Mouse (Mus musculus) CH12.LX (cell line): Measurements from ENCODE around the gene Nop2. TPM values are rescaled to one million over a fixed set of nuclear protein-coding genes. Genes with fewer than 3 reads are reported as not detected.

ENCODE experiments used
- DNase-seq: peaks from one replicate; pipeline ENCODE4 v3.0.0-alpha.2; 2013; ENCODE audit errors: extremely low read depth
- H3K27ac ChIP-seq: 2 replicates; pipeline ENCODE4 v1.5.1; 2012; ENCODE audit warnings: low read depth, mild to moderate bottlenecking, control low read depth, moderate library complexity; ENCODE audit not compliant: insufficient read depth
- H3K27me3 ChIP-seq: replicated peaks from 2 replicates; pipeline ENCODE3; 2012; ENCODE audit warnings: inconsistent platforms
- H3K36me3 ChIP-seq, 2 experiments: replicated peaks in 1 of 2; 2 replicates each; pipeline versions ENCODE3 to v1.6.1; 2012; ENCODE audit warnings: inconsistent platforms in 1 of 2, low read length in 1 of 2, mild to moderate bottlenecking in 1 of 2, mixed read lengths in 1 of 2, moderate library complexity in 1 of 2; ENCODE audit not compliant: control insufficient read depth in 1 of 2, insufficient read depth in 1 of 2
- H3K4me1 ChIP-seq, 2 experiments: 2 replicates each; pipeline ENCODE4 v1.6.1; 2012; ENCODE audit warnings: inconsistent platforms in 1 of 2, moderate library complexity in 1 of 2; ENCODE audit not compliant: insufficient read depth in 2 of 2, control insufficient read depth in 1 of 2
- H3K4me2 ChIP-seq: 2 replicates; pipeline ENCODE4 v1.6.1; 2012; ENCODE audit warnings: low read depth, mild to moderate bottlenecking, control low read depth; ENCODE audit not compliant: poor library complexity, insufficient read depth, severe bottlenecking
- H3K4me3 ChIP-seq, 3 experiments: fragments of 150-350 bp in 1 of 3; sonication (generic) in 1 of 3; replicated peaks in 1 of 3; 2 replicates each; pipeline versions ENCODE3 to v1.5.1; 2011 to 2012; ENCODE audit warnings: low read depth in 2 of 3, low read length in 2 of 3, mild to moderate bottlenecking in 2 of 3, moderate library complexity in 2 of 3, control low read depth in 1 of 3, improper control_type of control experiment in 1 of 3, inconsistent platforms in 1 of 3, mixed read lengths in 1 of 3; ENCODE audit not compliant: poor library complexity in 1 of 3
- H3K79me2 ChIP-seq: replicated peaks from 2 replicates; pipeline ENCODE4 v1.6.1; 2012; ENCODE audit warnings: mild to moderate bottlenecking, moderate library complexity; ENCODE audit not compliant: control insufficient read depth, poor library complexity, insufficient read depth, severe bottlenecking; ENCODE audit errors: extremely low read depth
- H3K9ac ChIP-seq: 2 replicates; pipeline ENCODE4 v1.6.1; 2012; ENCODE audit warnings: low read depth, mild to moderate bottlenecking, control low read depth, moderate library complexity; ENCODE audit not compliant: insufficient read depth
- H3K9me3 ChIP-seq: replicated peaks from 2 replicates; pipeline ENCODE3; 2012; ENCODE audit warnings: low read length, inconsistent platforms, mixed read lengths
- CHD1 ChIP-seq: IDR thresholded peaks from 2 replicates; pipeline ENCODE4 v1.6.1; 2012; ENCODE audit warnings: low read depth, low read length, improper control_type of control experiment, inconsistent platforms
- CHD2 ChIP-seq: IDR thresholded peaks from 2 replicates; pipeline ENCODE4 v1.6.1; 2011; ENCODE audit warnings: low read length, improper control_type of control experiment
- CTCF ChIP-seq, 2 experiments: IDR thresholded peaks in 1 of 2; conservative IDR thresholded peaks in 1 of 2; 2 replicates each; pipeline ENCODE4 v1.5.1; 2011 to 2012; ENCODE audit warnings: low read depth in 2 of 2, low read length in 2 of 2, improper control_type of control experiment in 1 of 2, inconsistent platforms in 1 of 2, mild to moderate bottlenecking in 1 of 2, moderate library complexity in 1 of 2
- E2F4 ChIP-seq: IDR thresholded peaks from 2 replicates; pipeline ENCODE4 v1.6.1; 2011; ENCODE audit warnings: low read depth, low read length, improper control_type of control experiment; ENCODE audit not compliant: insufficient replicate concordance
- ELF1 ChIP-seq: IDR thresholded peaks from 2 replicates; pipeline ENCODE4 v1.6.1; 2014; ENCODE audit warnings: low read depth, mild to moderate bottlenecking, inconsistent platforms, low read length, improper control_type of control experiment
- EP300 ChIP-seq: IDR thresholded peaks from 2 replicates; pipeline ENCODE4 v1.6.1; 2011; ENCODE audit warnings: low read length, improper control_type of control experiment
- ETS1 ChIP-seq: conservative IDR thresholded peaks from 2 replicates; pipeline ENCODE4 v1.6.1; 2012; ENCODE audit warnings: low read depth, mild to moderate bottlenecking, inconsistent platforms, low read length, improper control_type of control experiment, moderate library complexity
- HCFC1 ChIP-seq: IDR thresholded peaks from 2 replicates; pipeline ENCODE4 v1.6.1; 2012; ENCODE audit warnings: low read depth, mild to moderate bottlenecking, inconsistent platforms, low read length, improper control_type of control experiment
- IRF4 ChIP-seq: IDR thresholded peaks from 2 replicates; pipeline ENCODE4 v1.6.1; 2014; ENCODE audit warnings: low read depth, mild to moderate bottlenecking, inconsistent platforms, low read length, improper control_type of control experiment
- JUN ChIP-seq: IDR thresholded peaks from 2 replicates; pipeline ENCODE4 v1.6.1; 2011; ENCODE audit warnings: low read depth, mild to moderate bottlenecking, low read length, improper control_type of control experiment, moderate library complexity; ENCODE audit not compliant: insufficient read depth
- KAT2A ChIP-seq: IDR thresholded peaks from 2 replicates; pipeline ENCODE4 v1.6.1; 2012; ENCODE audit warnings: low read length, improper control_type of control experiment, inconsistent platforms; ENCODE audit not compliant: insufficient replicate concordance
- MAFK ChIP-seq: IDR thresholded peaks from 2 replicates; pipeline ENCODE4 v1.6.1; 2011; ENCODE audit warnings: low read length, improper control_type of control experiment; ENCODE audit not compliant: insufficient replicate concordance
- MAX ChIP-seq: IDR thresholded peaks from 2 replicates; pipeline ENCODE4 v1.6.1; 2011; ENCODE audit warnings: low read length, improper control_type of control experiment
- MAZ ChIP-seq: IDR thresholded peaks from 2 replicates; pipeline ENCODE4 v1.6.1; 2012; ENCODE audit warnings: low read depth, mild to moderate bottlenecking, inconsistent platforms, low read length, improper control_type of control experiment, moderate library complexity
- MEF2A ChIP-seq: IDR thresholded peaks from 2 replicates; pipeline ENCODE4 v1.6.1; 2014; ENCODE audit warnings: low read depth, mild to moderate bottlenecking, inconsistent platforms, low read length, improper control_type of control experiment, borderline replicate concordance
- MYC ChIP-seq: IDR thresholded peaks from 2 replicates; pipeline ENCODE4 v1.6.1; 2011; ENCODE audit warnings: low read depth, mild to moderate bottlenecking, improper control_type of control experiment, low read length
- NRF1 ChIP-seq: IDR thresholded peaks from 2 replicates; pipeline ENCODE4 v1.6.1; 2014; ENCODE audit warnings: low read depth, mild to moderate bottlenecking, inconsistent platforms, low read length, improper control_type of control experiment, moderate library complexity
- PAX5 ChIP-seq: IDR thresholded peaks from 2 replicates; pipeline ENCODE4 v1.6.1; 2012; ENCODE audit warnings: low read length, inconsistent platforms, mixed read lengths
- POLR2AphosphoS2 ChIP-seq: IDR thresholded peaks from 2 replicates; pipeline ENCODE4 v1.6.1; 2011; ENCODE audit warnings: low read depth, low read length, improper control_type of control experiment
- RCOR1 ChIP-seq: conservative IDR thresholded peaks from 2 replicates; pipeline ENCODE4 v1.6.1; 2012; ENCODE audit warnings: low read depth, mild to moderate bottlenecking, inconsistent platforms, low read length, improper control_type of control experiment
- UBTF ChIP-seq: IDR thresholded peaks from 2 replicates; pipeline ENCODE4 v1.6.1; 2012; ENCODE audit warnings: low read depth, mild to moderate bottlenecking, inconsistent platforms, low read length, improper control_type of control experiment, moderate library complexity
- ZKSCAN1 ChIP-seq: IDR thresholded peaks from 2 replicates; pipeline ENCODE4 v1.6.1; 2012; ENCODE audit warnings: low read depth, inconsistent platforms, low read length, improper control_type of control experiment, borderline replicate concordance
- dilution Hi-C: fragments of 300-500 bp; cut with MboI; formaldehyde crosslinking; loops from 2 replicates; pipeline ENCODE4 v1.14.3; 2020; ENCODE audit warnings: low sequenced_read_pairs; ENCODE audit not compliant: extremely low pct_unique_long_range_greater_than_20kb, extremely low pct_ligation_motif_present
- in situ Hi-C: fragments of 300-500 bp; cut with MboI; formaldehyde crosslinking; loops from 3 replicates; pipeline ENCODE4 v1.14.3; 2019; ENCODE audit warnings: low sequenced_read_pairs, low pct_ligation_motif_present, low pct_unique_long_range_greater_than_20kb, mixed read lengths
- polyA plus RNA-seq: library from polyadenylated mRNA; unstranded; fragments of >175 nt; gene quantifications from 2 replicates; pipeline ENCODE4 v1.2.1, GENCODE M21; 2012; ENCODE audit warnings: low read depth; ENCODE audit not compliant: insufficient read length
- total RNA-seq, 2 experiments: library from RNA; depleted of rRNA; stranded (reverse); fragments of 300-350 nt in 1 of 2; fragments of >200 nt in 1 of 2; gene quantifications; 2 replicates each; pipeline ENCODE4 v1.2.3; 2012 to 2014

The Nop2 gene
- total and polyA plus RNA-seq, 3 experiments, result 128 to 175 (median 154) TPM

DNA sequence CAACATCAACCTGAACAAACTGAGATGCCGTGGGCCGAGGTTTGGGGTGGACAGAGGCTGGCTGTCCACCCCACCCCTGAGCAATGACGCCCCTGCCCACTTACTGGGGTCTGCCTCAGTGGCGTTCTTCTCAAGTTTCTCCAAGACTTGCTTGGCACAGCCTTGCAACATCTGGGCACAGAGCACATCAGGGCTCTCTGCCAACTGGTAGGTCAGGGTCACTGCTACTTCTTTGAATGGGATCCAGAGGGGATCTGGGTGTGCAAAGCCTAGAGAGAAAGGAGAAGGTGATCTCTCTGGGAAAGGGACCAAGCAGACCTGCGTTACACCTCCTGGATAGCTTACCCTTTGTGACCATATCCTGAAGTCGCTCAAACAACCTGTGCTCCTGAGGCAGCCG, 41.5 kb downstream of the Nop2 start:
- in situ Hi-C loops (no loop called here), dilution Hi-C loops (no loop called here)
- no peak for TF ChIP-seq ETS1
- Histone ChIP-seq H3K4me2 (no peak overlapping the region), H3K9me3 (no peaks in the 10 kb centered on the region), H3K27me3 (no peaks in the 10 kb centered on the region), H3K4me1 (no peaks in the 10 kb centered on the region), H3K36me3 (peaks cover 90 to 98% of the 10 kb centered on the region in 2 experiments), H3K79me2 (no peaks in the 10 kb centered on the region), H3K27ac (no peak overlapping the region), H3K9ac (no peak overlapping the region), H3K4me3 (no peak overlapping the region)
- no peak for DNase-seq

- no peak overlapping the region for H3K4me2 ChIP-seq
- H3K9ac ChIP-seq, result no peak overlapping the region
- no peaks in the 10 kb centered on the region for H3K9me3 ChIP-seq
- no peak for TF ChIP-seq KAT2A
- no peak for TF ChIP-seq MEF2A
- no peak for TF ChIP-seq MAZ
- TF ChIP-seq CTCF (conservative IDR thresholded peaks at IDR 0.05 in 1 of 2, IDR thresholded peaks at IDR 0.05 in 1 of 2; ENCODE audit: low read depth in 2 of 2, low read length in 2 of 2), result no peak
- TF ChIP-seq IRF4, result no peak
- TF ChIP-seq ETS1, result no peak
- TF ChIP-seq MAX, result no peak
- TF ChIP-seq EP300, result no peak
- TF ChIP-seq CHD1, result no peak
- no peak for TF ChIP-seq POLR2AphosphoS2
- TF ChIP-seq, all 38 proteins: peak for 0
- no peak for DNase-seq
- no peak overlapping the region for H3K27ac ChIP-seq
- H3K27me3 ChIP-seq, result no peaks in the 10 kb centered on the region
- in situ Hi-C loops, result no loop called here
- H3K36me3 ChIP-seq, result peaks cover 89 to 94% of the 10 kb centered on the region in 2 experiments
- no peaks in the 10 kb centered on the region for H3K79me2 ChIP-seq
- no peaks in the 10 kb centered on the region for H3K4me1 ChIP-seq
- H3K4me3 ChIP-seq, result no peak overlapping the region
- dilution Hi-C loops, result no loop called here
These were observed 43.8 kb downstream of the Nop2 start for GRCm38 (mm10) chr6:125175469-125175868.

- no peak overlapping the region for H3K9ac ChIP-seq
- H3K36me3 ChIP-seq, result peaks cover 77 to 91% of the 10 kb centered on the region in 2 experiments
- no peak overlapping the region for H3K4me3 ChIP-seq
- no peak overlapping the region for H3K4me2 ChIP-seq
- no peak overlapping the region for H3K27ac ChIP-seq
- dilution Hi-C loops (no loop called here), in situ Hi-C loops (no loop called here)
- no peak for DNase-seq
- no peaks in the 10 kb centered on the region for H3K27me3 ChIP-seq
- no peaks in the 10 kb centered on the region for H3K79me2 ChIP-seq
- no peaks in the 10 kb centered on the region for H3K9me3 ChIP-seq
- TF ChIP-seq CHD2 (no peak), MYC (no peak), ELF1 (no peak), MAZ (no peak), EP300 (no peak), NRF1 (no peak), RCOR1 (no peak), UBTF (no peak), MAFK (no peak), HCFC1 (no peak), JUN (no peak), E2F4 (no peak), PAX5 (no peak), ZKSCAN1 (no peak)
- no peaks in the 10 kb centered on the region for H3K4me1 ChIP-seq
These were observed 47.9 kb downstream of the Nop2 start for GRCm38 (mm10) chr6:125179601-125180000.
